Mouse (Mus musculus) lung, postnatal 0 days (tissue): ENCODE results near the gene P3h2. TPM values are rescaled to one million over a fixed set of nuclear protein-coding genes. Genes with fewer than 3 reads are reported as not detected.
A peak's percentile ranks its signal among the peaks of the same experiment; 100 is the strongest.

Experiments used
- ATAC-seq: fragments of 200-750 bp; cut with Nextera tagmentation; 2 replicates; pipeline ENCODE4 v1.8.0; 2017; ENCODE audit warnings: moderate library complexity
- DNase-seq: peaks from one replicate; pipeline ENCODE4 v3.0.0-alpha.2; 2016; ENCODE audit warnings: low spot score
- H3K27ac ChIP-seq: fragments of 300-500 bp; sonication (generic); 2 replicates; pipeline ENCODE4 v1.5.1; 2014; ENCODE audit warnings: antibody characterized with exemption, mild to moderate bottlenecking, low read length, mixed read lengths
- H3K27me3 ChIP-seq: fragments of 300-500 bp; sonication (generic); replicated peaks from 2 replicates; pipeline ENCODE4 v1.6.1; 2014; ENCODE audit warnings: low read length, mixed read lengths; ENCODE audit not compliant: insufficient read depth
- H3K36me3 ChIP-seq: fragments of 300-500 bp; sonication (generic); 2 replicates; pipeline ENCODE4 v1.6.1; 2014; ENCODE audit warnings: low read length, mixed read lengths; ENCODE audit not compliant: insufficient read depth
- H3K4me1 ChIP-seq: fragments of 300-500 bp; sonication (generic); 2 replicates; pipeline ENCODE4 v1.6.1; 2014; ENCODE audit warnings: antibody characterized with exemption, low read depth, low read length, mixed read lengths; ENCODE audit not compliant: insufficient read depth
- H3K4me2 ChIP-seq: fragments of 300-500 bp; sonication (generic); replicated peaks from 2 replicates; pipeline ENCODE4 v1.6.1; 2014; ENCODE audit warnings: low read depth, mild to moderate bottlenecking, low read length, moderate library complexity, mixed read lengths
- H3K4me3 ChIP-seq: fragments of 300-500 bp; sonication (generic); 2 replicates; pipeline ENCODE4 v1.5.1; 2014; ENCODE audit warnings: low read depth, low read length
- H3K9ac ChIP-seq: fragments of 300-500 bp; sonication (generic); replicated peaks from 2 replicates; pipeline ENCODE4 v1.6.1; 2014; ENCODE audit warnings: low read depth, mild to moderate bottlenecking
- H3K9me3 ChIP-seq: fragments of 300-500 bp; sonication (generic); 2 replicates; pipeline ENCODE4 v1.6.1; 2016; ENCODE audit warnings: low read length, mixed read lengths
- CTCF ChIP-seq: IDR thresholded peaks from 2 replicates; pipeline ENCODE4 v1.5.1; 2016; ENCODE audit warnings: antibody characterized with exemption, mild to moderate bottlenecking
- EP300 ChIP-seq: IDR thresholded peaks from 2 replicates; pipeline ENCODE4 v1.6.1; 2016; ENCODE audit warnings: antibody characterized with exemption, mild to moderate bottlenecking, control low read depth
- WGBS: fragments of 180-500 bp; shearing (Covaris S2); extraction: QIAGEN DNeasy Blood & Tissue Kit; methylation state at CpG from one replicate; pipeline ENCODE4 v1.1.7; 2014; 5-methylcytosine and 5-hydroxymethylcytosine counted together
- polyA plus RNA-seq: library from polyadenylated mRNA; unstranded; fragments of >200 nt; fragmentation: Nextera tagmentation; extraction: Ambion mirVana; gene quantifications from 2 replicates; pipeline ENCODE4 v1.2.1, GENCODE M21; 2015

P3h2 gene
- polyA plus RNA-seq, 1 experiment from 2014 or later, result 1.5 TPM

DNA sequence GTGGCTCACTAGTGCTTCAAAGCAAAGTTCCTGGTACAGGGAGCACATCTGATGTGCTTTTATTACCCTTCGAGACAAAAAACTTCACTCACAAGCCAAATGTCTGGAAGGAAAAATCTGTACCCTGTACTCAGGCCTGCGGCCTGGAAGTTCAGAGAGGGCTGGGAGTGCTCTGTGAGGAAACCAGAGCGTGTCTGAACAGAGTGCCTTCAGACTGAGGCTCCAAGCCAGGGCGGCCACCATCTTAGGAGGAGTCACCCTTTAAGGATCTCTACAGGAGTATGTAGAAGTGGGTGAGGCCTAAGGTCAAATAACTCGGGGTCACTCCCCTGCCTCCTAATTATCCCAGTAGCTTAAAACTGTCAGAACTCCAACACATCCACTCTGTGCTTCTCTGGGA, 152.2 kb downstream of the P3h2 start:
- TF ChIP-seq CTCF, result no peak
- Histone ChIP-seq H3K27ac (no peak overlapping the region), H3K36me3 (no peaks in the 10 kb centered on the region), H3K27me3 (no peaks in the 10 kb centered on the region), H3K9ac (no peak overlapping the region), H3K4me1 (no peaks in the 10 kb centered on the region), H3K4me2 (no peak overlapping the region), H3K9me3 (no peaks in the 10 kb centered on the region), H3K4me3 (no peak overlapping the region)
- 70% methylated on average over 5 of the region's 5 CpGs for WGBS
- no peak for ATAC-seq
- no peak for DNase-seq

DNA sequence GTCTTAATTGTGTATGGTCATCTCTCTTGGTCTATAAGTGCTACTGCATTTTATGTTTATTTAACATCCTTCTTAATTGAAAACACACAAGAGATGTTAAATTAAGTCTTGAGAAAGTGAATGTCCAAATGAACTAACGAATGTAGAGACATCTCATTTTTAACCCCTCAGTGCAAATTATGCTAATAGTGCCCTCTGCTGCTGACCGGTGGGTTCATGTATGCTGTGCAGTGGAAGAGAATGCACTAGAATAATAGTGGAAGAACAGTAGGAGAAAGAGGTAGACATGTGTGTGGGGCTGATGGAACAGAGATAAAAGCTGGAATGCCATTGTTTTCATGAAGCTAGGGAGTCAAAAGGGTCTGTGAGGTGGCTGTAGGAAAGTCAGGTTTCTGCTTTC, 153.6 kb downstream of the P3h2 start:
- ATAC-seq, result no peak
- no peak for DNase-seq

DNA sequence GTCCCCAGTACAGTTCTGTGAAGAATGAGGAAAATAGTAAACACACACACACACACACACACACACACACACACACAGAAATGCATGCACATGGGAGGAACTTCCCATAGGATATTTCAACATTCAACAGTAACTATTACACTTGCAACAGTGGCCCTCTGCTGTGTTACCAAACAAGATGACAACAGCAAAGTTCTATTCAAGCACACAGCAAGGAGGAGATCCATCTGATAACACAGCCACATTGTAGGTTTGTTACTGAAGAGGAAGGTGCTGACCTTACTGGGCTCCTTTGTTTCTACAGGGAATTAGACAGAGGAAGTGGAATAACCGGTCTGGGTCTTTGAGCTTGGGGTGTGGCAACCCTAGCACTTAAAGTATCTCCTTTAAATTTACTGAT, 157.5 kb downstream of the P3h2 start:
- TF ChIP-seq CTCF (no peak), EP300 (no peak)
- WGBS, result 27% methylated on average over 1 of the region's 1 CpGs

More for the DNA sequence above, 153.6 kb downstream of the P3h2 start:
- Histone ChIP-seq H3K4me1 (no peaks in the 10 kb centered on the region), H3K4me3 (no peak overlapping the region), H3K9ac (no peak overlapping the region), H3K9me3 (no peaks in the 10 kb centered on the region), H3K4me2 (no peak overlapping the region), H3K36me3 (no peaks in the 10 kb centered on the region), H3K27me3 (no peaks in the 10 kb centered on the region), H3K27ac (no peak overlapping the region)
- WGBS, result 55% methylated on average over 2 of the region's 2 CpGs
- TF ChIP-seq CTCF, result peak; percentile 69
- TF ChIP-seq EP300, result no peak

DNA sequence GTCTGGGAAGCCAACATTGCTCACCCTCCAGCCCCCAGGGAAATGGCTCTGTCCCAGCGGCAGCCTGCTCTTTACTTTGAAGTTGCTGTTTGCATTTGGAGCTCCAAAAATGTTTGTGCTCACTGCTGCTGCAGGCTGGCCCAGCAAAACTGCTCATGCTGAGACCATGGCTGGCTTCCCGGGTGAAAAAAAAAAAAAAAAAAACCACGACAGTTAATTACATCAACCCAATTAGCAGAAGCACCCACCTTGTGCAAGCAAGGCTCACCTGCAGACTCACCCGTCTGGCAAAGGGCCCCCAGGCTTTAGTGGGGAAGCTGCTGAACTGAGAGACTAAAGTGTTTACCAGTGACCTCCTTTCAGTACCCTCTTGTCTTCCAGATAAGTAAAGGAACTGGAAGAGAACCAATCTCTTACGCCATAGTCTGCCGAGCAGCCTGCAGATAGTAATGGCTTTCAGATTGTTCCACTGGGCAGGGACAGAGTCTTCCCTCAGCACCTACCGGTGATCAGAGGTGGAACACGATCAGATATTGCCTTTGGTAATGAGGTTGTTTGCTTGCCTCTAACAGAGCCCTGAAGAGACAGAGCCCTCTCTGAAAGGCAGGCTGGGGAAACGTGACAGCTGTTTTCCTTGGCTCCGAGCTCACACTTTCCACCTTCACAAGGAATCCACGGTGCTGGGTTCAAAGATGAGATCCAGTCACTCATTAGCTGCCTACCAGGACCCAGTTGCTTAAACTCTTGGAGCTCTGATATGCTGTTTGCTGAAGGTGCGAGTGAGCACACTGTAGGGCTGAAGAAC, 160.2 kb downstream of the P3h2 start:
- Histone ChIP-seq H3K9ac (no peak overlapping the region), H3K4me1 (no peaks in the 10 kb centered on the region; the same call in 1 of the 2 replicates), H3K27ac (no peak overlapping the region), H3K27me3 (no peaks in the 10 kb centered on the region), H3K9me3 (no peaks in the 10 kb centered on the region), H3K4me3 (no peak overlapping the region), H3K4me2 (peak overlapping the region; percentile 34), H3K36me3 (no peaks in the 10 kb centered on the region)
- WGBS, result 10% methylated on average over 12 of the region's 12 CpGs
- peak; percentile 71 for DNase-seq
- TF ChIP-seq CTCF, result peak; percentile 38
- no peak for TF ChIP-seq EP300
- peak; percentile 74 for ATAC-seq

More for the DNA sequence above, 157.5 kb downstream of the P3h2 start:
- DNase-seq (no peak), ATAC-seq (no peak)
- Histone ChIP-seq H3K4me3 (no peak overlapping the region), H3K27me3 (no peaks in the 10 kb centered on the region), H3K27ac (no peak overlapping the region), H3K9me3 (no peaks in the 10 kb centered on the region), H3K4me1 (no peaks in the 10 kb centered on the region; the same call in 1 of the 2 replicates), H3K36me3 (no peaks in the 10 kb centered on the region), H3K4me2 (no peak overlapping the region), H3K9ac (no peak overlapping the region)

DNA sequence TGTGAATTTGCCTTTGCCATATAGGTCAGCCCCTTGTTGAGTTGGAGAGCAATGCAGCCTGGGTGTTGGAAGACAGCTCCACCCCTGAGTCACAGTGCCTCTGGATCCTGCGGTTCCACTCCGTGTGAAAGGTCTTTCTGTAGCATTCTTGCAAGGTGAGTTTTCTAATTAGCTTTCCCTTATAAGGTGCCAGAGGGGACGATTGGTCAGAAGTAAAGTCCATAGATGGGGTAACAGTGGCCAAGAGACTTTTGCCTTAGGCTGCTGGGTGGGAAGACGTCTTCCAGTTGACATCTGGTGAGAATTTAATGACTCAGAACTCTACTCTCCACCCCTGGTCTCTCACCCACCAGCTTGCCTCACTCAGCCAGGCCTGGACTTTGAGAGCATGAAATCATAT, 163.3 kb downstream of the P3h2 start:
- H3K9me3 ChIP-seq, result no peaks in the 10 kb centered on the region
- no peak overlapping the region for H3K9ac ChIP-seq
- H3K27me3 ChIP-seq, result no peaks in the 10 kb centered on the region
- H3K4me1 ChIP-seq, result no peaks in the 10 kb centered on the region; the same call in 1 of the 2 replicates
- no peak overlapping the region for H3K4me2 ChIP-seq
- TF ChIP-seq EP300, result no peak
- no peak for TF ChIP-seq CTCF
- no peak overlapping the region for H3K4me3 ChIP-seq
- no peak for ATAC-seq
- no peaks in the 10 kb centered on the region for H3K36me3 ChIP-seq
- H3K27ac ChIP-seq, result no peak overlapping the region
- DNase-seq, result no peak
- WGBS, result 71% methylated on average over 4 of the region's 4 CpGs

DNA sequence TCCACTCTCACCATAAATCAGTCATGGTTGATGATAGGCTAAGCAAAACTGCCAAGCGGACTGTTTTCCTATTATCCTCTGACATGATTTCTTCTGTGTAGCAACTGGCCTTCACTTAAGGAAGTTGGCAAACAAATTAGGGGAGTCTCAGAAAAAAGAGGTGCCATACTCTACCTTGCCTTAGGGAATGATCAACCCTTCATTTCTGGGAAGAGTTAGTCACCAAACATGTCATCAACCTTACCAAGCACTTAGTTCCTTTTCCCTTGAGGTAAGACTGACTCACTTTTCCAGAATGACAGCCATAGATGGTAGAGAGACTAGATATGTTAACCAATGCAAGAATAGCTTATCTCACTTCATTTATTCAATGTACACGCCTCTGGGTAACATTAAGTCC, 171.4 kb downstream of the P3h2 start:
- Histone ChIP-seq H3K4me2 (no peak overlapping the region), H3K36me3 (no peaks in the 10 kb centered on the region), H3K4me3 (no peak overlapping the region), H3K9me3 (no peaks in the 10 kb centered on the region), H3K27me3 (no peaks in the 10 kb centered on the region), H3K4me1 (no peaks in the 10 kb centered on the region), H3K9ac (no peak overlapping the region), H3K27ac (no peak overlapping the region)
- 79% methylated on average over 2 of the region's 2 CpGs for WGBS
- TF ChIP-seq CTCF (no peak), EP300 (no peak)
- ATAC-seq (no peak), DNase-seq (no peak)
